Mouse (Mus musculus) brain, embryonic 14.5 days (tissue): Measurements from ENCODE around the gene Podn.

Source experiments
- CTCF ChIP-seq: fragments of 200-500 bp; IDR thresholded peaks from 2 replicates; pipeline ENCODE4 v1.5.1; 2012; ENCODE audit warnings: inconsistent platforms, mild to moderate bottlenecking, moderate library complexity, borderline replicate concordance; ENCODE audit not compliant: insufficient read depth, insufficient read length; ENCODE audit errors: extremely low read depth
- POLR2A ChIP-seq: fragments of 200-500 bp; IDR thresholded peaks from 2 replicates; pipeline ENCODE4 v1.6.1; 2012; ENCODE audit warnings: mild to moderate bottlenecking, inconsistent platforms, borderline replicate concordance; ENCODE audit not compliant: poor library complexity, insufficient read depth, insufficient read length, severe bottlenecking; ENCODE audit errors: extremely low read depth

DNA sequence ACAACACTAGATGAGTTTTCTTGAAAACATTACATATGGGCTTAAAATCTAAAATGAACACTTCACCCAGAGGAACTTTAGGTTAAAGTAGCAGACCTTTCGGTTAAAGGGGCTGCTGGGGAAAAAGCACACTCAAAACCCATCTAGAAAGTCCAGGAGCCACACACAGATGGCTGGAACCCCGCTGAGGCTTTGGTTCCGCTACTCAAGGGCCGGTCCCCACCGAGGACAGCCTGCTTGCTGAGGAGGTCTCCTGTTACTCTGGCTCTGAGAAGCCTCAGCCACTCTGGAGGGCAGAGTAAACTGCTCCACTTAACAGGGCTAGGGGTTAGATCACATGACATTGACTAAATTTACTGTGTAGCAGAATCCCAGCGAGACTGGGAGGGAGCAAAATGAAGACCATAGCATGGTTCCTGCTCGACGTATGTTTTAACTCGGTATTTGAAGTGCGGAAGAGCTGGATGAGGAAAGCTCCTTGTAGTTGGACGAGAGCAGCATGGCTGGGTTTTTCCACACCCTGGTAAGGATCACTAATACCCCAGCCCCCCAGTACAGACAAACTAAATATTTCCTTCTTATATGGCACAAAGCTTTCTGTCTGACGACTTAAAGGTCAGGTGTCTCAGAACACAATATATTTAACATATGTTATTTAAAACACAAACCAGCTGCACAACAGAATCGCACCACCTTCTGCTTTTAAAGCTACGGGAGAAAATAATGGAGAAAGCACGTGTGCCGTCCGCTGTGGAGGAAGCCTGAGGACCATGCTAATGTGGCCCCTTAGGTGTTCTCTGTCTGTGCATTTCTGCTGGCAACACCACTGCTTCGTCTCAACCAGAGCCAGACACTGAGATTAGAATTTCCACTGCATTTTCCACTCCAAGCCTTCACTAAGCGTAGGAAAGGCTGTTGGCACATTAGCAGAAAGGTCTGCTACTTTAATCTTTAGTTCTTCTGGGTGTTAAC lies 50.8 kb downstream of the Podn start:
- TF ChIP-seq CTCF (no peak), POLR2A (no peak)
